Mouse (Mus musculus): ENCODE results near the gene Ccs. TPM values are rescaled to one million over a fixed set of nuclear protein-coding genes. Genes with fewer than 3 reads are reported as not detected.

Ccs gene
- 56.4 and 100 TPM in 2 replicates for polyA plus RNA-seq (2012)

GRCm38 (mm10) chr19:4839149-4839548 is at the start of gene Ccs, which contains the start of gene Ccdc87:
TSS of gene Ccs (minus strand) at chr19:4839332.
TSS of gene Ccdc87 (plus strand) at chr19:4839366.
- TF ChIP-seq GATA1 (IDR thresholded peaks at IDR 0.05; ENCODE audit: low read length) = no peak

GRCm38 (mm10) chr19:4883961-4884360 is 44.8 kb upstream of the Ccs start:
- no peak for TF ChIP-seq GATA1 (IDR thresholded peaks at IDR 0.05; ENCODE audit: low read length)

- TF ChIP-seq GATA1 (IDR thresholded peaks at IDR 0.05; ENCODE audit: low read length) = no peak
Observed at GRCm38 (mm10) chr19:4879324-4879703, 40.2 kb upstream of the Ccs start.

- no peak for TF ChIP-seq GATA1 (IDR thresholded peaks at IDR 0.05; ENCODE audit: low read length)
Observed at GRCm38 (mm10) chr19:4878405-4879323, 39.5 kb upstream of the Ccs start, which contains the start of gene Zdhhc24. TSS of gene Zdhhc24 (plus strand) at chr19:4878668.

- TF ChIP-seq GATA1 (IDR thresholded peaks at IDR 0.05; ENCODE audit: low read length) = no peak
Observed at GRCm38 (mm10) chr19:4877785-4878184, 38.7 kb upstream of the Ccs start, which contains the start of gene Actn3. TSS of gene Actn3 (minus strand) at chr19:4877909.

- TF ChIP-seq GATA1 (IDR thresholded peaks at IDR 0.05; ENCODE audit: low read length) = no peak
Observed at GRCm38 (mm10) chr19:4876755-4877154, 37.6 kb upstream of the Ccs start.

- TF ChIP-seq GATA1 (IDR thresholded peaks at IDR 0.05; ENCODE audit: low read length) = no peak
Observed at GRCm38 (mm10) chr19:4876241-4876640, 37.1 kb upstream of the Ccs start.

GRCm38 (mm10) chr19:4865147-4865546 is 26.0 kb upstream of the Ccs start:
- no peak for TF ChIP-seq GATA1 (IDR thresholded peaks at IDR 0.05; ENCODE audit: low read length)

- TF ChIP-seq GATA1 (IDR thresholded peaks at IDR 0.05; ENCODE audit: low read length) = no peak
Observed at GRCm38 (mm10) chr19:4863048-4863447, 23.9 kb upstream of the Ccs start.

- TF ChIP-seq GATA1 (IDR thresholded peaks at IDR 0.05; ENCODE audit: low read length) = no peak
Observed at GRCm38 (mm10) chr19:4859081-4859480, 19.9 kb upstream of the Ccs start.

GRCm38 (mm10) chr19:4855951-4856350 is 16.8 kb upstream of the Ccs start:
- TF ChIP-seq GATA1 (IDR thresholded peaks at IDR 0.05; ENCODE audit: low read length) = no peak

GRCm38 (mm10) chr19:4855470-4855820 is 16.3 kb upstream of the Ccs start:
- TF ChIP-seq GATA1 (IDR thresholded peaks at IDR 0.05; ENCODE audit: low read length) = no peak

GRCm38 (mm10) chr19:4854552-4855469 is 15.7 kb upstream of the Ccs start, which contains the start of gene Ctsf:
TSS of gene Ctsf (plus strand) at chr19:4855130.
- no peak for TF ChIP-seq GATA1 (IDR thresholded peaks at IDR 0.05; ENCODE audit: low read length)

- TF ChIP-seq GATA1 (IDR thresholded peaks at IDR 0.05; ENCODE audit: low read length) = no peak
Observed at GRCm38 (mm10) chr19:4850281-4850680, 11.1 kb upstream of the Ccs start.

GRCm38 (mm10) chr19:4849800-4850199 is 10.7 kb upstream of the Ccs start:
- no peak for TF ChIP-seq GATA1 (IDR thresholded peaks at IDR 0.05; ENCODE audit: low read length)

GRCm38 (mm10) chr19:4847490-4847889 is 8.4 kb upstream of the Ccs start:
- TF ChIP-seq GATA1 (IDR thresholded peaks at IDR 0.05; ENCODE audit: low read length) = no peak

Measured in G1E-ER4 (cell line).